Mouse (Mus musculus) monocyte, adult 2 months (primary cell): Measurements from ENCODE around the gene Phc2.

Experiments
- DNase-seq, 2 experiments: peaks; one replicate each; pipeline ENCODE4 v3.0.0; 2022; ENCODE audit warnings: low spot score in 2 of 2, low read depth in 1 of 2

The Phc2 gene

DNA sequence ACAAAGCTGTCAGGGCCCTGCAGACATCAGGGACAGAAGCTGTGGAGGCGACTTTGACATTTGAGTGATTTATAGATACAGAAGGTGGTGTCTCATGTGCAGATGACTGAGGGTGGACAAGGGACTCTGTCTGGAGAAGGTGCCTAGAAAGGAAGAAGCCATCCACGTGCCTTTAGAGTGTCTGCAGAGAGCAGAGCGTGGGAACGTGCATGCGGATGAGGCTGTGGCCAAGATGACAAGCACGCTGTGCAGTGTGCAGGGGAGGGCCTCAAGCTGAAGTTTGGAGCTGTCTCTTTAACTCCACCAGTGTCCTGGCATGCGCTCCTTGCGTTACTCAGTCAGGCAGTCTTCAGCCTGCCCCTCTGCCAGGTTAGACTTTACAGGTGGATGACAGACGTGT lies 34.5 kb downstream of the Phc2 start:
- no peak for DNase-seq

DNA sequence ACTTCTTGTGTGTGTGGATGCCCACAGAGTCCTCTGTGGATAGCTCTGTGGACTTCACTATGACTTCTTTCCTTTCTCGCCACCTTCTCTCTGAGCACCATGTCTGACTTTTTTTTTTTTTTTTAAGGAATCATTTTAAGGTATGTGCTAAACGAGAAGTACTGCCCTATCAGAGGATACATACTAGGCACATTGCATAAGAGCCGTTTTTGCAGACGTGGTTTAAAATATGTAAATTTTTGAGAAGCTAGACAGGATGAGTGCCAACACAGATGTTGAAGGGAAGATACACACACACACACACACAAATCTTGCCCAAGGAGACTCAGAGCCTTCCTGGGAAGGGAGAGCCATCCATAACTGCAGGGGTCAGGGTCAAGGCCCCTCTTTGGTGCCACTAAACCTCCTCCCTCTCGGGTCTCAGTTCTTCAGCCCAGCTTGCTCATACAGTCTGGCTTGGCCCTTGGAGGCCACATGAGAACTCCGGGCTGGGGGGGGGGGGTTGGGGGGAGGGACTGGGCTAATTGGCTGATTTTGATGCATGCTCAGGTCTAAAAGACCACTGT lies 35.3 kb downstream of the Phc2 start:
- no peak for DNase-seq

DNA sequence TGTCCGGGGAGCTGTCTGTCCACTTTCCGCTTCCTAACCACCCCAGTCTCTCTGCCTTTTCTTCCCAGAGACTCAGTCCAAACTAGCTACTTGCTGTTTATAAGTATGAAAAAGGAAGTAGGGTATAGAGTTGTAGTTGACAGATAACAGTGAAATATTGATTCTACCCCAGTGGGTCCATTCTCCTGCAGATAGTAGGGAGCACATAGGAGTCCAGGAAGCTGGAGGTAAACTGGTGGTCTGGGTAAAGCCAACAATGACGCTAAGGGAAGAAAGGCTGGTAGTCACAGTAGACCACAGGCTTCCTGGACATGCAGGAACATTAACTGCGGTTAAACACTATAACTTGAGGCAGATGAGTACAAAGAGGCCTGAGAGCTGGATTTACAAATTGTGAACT lies 36.7 kb downstream of the Phc2 start:
- DNase-seq, result no peak

DNA sequence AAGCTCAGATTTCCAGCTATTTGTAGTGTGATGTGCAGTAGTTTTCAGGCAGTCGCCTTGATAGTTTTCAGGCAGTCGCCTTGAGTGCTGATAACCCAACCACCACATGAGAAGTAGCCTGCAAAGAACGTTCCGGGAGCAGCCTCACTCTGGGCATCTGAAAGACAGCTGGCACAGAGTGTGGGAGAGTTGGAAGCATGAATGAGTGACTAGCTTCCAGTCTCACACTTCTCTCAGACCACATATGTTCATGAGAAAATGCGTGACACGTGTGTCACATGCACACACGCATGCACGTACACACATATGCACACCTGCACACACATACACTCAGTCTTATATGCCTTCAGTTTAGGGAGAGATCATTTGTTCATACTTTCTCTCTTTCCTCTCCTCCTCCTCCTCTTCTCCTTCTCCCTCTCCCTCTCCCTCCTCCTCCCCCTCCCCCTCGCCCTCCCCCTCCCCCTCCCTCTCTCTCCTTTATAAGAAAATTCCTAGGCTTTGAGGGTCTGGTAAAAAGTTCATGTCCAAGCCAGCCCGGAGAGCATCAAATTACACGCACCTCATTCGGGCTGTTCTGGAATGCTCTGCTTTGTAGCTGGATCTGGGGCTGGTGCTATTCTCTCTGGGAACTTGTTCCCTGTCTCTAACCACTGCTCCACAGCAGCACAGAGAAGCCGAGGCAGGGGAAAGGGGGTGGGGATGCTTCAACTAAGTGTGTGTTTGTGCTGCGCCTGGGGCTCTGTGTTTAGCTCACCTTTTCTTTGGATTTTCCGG lies 37.8 kb downstream of the Phc2 start:
- DNase-seq, result no peak

DNA sequence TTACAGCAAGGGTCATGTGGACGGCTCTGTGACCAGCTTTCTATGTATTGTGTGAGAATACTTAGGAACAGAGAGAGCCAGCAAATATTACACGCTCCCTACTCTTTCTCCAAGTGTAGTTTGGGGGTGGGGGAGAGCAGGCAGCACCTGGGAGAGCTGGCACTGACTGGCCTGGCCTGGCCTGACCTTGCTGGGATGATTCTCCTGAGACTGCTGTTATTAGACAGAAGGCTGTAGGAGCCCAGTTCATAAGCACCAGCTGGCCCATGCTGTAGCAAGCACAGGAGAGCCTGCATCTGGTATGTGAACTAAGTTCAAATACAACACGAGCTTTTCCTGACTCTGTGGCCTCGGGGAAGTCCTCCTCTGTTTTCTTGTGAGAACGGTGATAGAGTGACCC lies 38.7 kb downstream of the Phc2 start:
- no peak for DNase-seq

DNA sequence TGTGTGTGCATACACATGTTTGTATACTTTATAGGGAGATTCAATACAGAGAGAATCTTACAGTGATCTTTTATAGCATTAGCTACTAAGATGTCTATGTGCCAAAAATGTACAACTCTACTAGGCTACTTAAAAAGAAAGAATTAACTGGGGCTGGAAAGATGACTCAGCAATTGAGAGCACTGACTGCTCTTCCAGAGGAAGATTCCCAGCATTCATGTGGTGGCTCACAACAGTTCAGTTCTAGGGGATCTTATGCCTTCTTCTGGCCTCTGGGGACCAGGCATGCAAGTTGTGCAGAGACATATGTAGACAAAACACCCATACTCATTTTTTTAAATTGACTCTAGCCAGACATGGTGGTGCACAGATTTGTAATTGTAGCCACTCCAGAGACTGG lies 39.8 kb downstream of the Phc2 start:
- no peak for DNase-seq

DNA sequence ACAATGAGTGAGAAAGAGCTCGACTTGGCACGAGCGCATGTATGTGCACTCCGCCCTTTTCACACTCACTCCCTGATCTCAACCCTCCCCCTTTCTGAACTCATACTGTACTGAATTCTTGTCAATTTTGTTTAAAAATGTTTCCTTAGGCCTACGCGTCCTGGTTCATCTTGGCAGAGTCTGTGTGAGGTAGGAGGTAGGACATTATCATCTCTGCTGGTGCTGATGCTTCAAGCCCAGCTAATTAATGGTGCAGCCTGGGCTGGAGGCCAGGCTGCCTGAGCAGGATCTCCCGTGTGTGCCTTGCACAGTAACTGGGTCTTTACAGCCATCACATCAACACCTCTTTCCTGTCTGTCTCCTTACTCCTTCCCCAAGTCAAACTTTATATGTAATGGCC lies 40.6 kb downstream of the Phc2 start:
- no peak for DNase-seq

DNA sequence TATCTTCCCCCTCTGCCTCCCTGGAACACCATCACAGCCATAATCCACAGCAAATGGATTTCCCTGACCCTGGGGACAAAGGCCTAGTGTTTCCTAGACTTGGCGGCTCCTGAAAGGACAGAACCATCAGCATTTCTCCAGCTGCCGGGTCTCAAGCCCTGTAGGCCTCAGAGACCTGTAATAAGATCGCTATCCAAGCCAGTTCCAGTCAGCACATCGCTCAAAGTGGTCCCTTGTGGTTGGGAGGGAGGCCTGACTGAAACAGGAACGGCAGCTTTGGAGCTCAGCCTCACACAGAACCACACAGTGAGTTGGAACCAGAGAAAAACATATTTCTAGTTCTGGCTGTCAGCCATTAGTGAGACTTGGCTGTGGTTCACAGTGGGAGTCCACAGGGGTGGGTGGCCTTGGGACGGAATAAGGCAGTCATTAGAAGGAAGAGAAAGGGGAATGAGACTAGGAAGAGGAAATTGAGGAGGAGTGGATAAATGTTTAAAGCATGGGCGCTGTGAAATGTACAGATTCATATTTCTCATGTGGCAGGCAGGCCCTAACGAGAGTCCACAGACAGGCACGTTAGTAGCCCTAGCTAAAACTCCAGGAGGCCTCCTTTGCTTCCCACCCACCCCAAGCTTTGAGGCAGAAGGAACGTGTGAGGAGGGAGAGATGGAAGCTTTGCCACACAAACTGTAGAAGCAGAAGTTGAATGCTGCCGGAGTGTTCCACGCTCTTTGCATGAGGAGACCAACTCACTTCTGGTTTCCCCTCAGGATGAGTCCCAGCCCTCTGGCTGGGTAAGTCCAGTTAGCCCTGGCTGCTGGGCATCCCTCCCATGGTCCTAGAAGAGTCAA lies 43.7 kb downstream of the Phc2 start:
- no peak for DNase-seq

DNA sequence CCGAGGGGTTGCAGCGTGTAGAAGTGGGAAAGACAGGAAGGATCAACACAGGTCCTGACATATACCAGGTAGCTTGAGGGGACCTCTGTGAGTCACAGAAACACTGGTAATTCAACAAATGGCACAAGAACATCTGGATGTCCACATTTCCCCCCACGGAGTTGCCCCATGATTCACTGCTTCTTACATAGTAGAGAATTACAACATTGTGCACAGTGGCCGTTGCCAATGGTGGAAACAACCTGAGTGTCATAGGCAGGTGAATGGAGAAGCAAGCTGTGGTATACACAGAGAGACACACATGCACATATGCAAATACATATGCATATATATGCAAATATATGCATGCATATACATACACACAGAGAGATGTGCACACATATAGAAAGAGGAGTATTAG lies 45.4 kb downstream of the Phc2 start:
- no peak for DNase-seq

DNA sequence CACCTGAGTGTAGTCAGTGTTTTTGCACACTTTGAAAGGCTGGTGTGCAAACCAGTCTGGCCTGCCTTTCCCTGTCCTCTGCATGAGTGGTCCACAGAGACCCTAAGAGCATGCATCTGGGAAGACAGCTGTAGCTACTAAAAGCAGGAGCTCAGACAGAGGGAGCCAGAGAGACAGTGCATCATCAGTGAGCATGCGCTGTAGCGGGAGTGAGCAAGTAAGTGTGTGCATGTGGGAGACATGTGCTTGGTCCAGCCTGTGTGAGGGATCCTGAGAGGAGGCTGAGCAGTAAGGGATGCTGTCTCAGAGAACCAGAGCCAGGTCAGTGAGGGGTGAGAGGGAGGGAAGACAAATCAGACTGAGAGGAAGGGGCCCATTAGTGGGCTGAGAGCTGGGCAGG lies 46.0 kb downstream of the Phc2 start:
- DNase-seq, result no peak

DNA sequence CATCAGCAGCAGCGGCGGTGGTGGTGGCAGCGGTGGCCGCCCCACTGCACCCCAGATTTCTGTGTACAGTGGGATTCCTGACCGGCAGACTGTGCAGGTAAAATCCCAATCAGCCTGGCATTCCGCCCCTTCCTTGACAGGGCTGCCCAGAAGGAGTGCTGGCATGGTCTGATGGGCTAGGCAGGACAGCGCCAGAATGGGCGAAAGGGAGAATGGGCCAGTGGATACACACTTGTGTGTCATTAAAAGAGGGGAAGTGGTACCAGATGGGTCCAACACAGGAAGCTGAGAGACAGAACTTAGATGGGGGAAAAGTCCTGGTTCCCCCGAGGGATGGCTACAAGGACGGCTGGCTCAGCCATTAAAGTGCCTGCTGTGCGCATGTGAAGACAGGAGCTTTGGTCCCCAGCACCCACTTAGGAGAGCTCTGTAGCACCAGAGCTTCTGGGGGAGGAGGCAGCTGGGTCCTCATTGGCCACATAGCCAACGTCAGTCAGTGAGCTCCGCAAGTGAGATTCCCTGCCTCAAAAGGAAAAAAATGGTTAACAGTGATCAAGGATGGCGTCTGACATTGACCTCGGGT lies 50.7 kb downstream of the Phc2 start:
- no peak for DNase-seq

DNA sequence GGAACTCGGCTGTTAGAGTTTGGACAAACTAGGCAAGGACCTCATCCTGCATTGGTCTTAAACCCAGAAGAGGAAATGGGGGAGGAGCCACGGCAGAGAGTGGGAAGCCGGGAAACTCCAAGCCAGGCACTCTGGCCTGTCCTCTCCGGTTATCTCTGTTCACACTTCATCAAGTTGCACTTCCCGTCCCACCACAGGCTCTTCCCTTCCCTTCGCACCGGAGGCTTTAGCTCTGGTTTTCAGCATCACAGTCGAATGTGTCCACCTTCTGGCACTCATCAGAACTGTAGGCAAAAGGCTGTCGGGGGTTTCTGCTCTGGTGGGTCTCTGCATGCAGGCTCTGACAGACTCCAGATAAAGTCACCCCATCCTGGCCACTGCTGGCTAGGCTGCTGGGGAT lies 52.1 kb downstream of the Phc2 start:
- DNase-seq, result no peak

DNA sequence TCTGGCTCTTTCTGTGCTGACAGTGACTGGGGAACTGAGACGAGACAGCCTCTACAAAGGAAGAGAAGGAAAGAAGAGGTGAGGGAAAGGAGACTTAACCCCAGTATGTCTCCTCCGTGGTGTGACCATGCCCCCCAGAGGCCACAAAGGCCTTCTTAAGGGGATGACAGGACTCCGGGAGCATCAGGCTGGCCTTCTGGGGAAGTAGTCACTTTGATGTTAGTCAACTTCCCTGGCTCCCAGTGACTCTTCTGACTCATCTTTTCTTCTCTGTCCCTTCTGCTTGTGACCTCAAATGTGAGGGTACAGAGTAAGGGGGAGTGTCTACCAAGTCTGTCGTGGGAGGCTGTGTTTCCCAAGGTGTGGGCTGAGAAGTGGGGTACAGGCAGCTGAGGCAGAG lies 52.9 kb downstream of the Phc2 start:
- no peak for DNase-seq

DNA sequence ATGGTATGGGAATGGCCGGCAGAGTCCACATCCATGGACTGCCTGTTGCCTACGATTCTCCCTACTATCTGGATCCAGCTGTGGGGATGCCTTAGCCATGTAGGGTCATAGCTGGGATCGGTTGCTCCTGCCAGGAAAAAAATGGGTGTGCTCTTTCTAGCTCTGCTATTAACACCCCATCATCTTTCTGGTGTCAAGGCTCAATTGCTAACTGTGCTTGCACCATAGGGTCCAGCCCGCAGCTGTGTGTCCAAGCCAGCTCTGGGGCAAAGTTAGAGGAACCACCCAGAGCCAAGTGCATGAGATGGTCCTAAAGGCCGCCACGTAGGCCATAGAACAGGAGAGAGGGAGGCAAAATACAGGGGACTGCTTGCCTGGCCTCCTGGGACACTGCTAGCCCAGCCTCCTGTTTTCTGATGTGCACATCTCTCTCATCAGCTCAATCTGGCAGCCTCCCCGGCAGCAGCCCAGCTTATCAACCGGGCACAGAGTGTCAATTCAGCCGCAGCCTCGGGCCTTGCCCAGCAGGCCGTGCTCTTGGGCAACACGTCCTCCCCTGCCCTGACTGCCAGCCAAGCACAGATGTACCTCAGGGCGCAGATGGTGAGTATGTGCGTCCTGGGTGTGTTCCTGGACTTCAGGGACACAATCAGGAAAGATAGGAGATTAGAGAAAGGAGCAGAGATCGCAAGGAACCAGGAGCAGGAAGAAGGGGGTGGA lies 54.7 kb downstream of the Phc2 start:
- no peak for DNase-seq

DNA sequence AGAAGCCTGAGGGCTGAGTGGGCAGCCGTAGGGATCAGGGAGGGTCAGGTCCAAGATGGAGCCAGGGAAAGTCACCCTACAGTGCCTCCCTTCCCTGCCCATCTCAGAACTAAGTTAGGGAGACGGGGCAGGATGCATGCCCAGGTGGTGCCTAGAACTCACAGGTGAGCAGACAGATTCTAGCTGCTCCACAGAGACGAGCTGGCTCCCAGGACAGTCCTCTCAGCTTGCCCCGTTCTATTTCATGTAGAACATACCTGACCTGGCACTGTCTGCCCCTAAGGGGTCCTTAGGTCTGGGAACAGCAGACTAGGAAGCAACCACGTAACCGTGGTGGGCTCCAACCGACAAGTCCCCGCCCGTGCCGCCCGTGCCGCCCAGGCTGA lies 55.3 kb downstream of the Phc2 start:
- DNase-seq, result no peak

DNA sequence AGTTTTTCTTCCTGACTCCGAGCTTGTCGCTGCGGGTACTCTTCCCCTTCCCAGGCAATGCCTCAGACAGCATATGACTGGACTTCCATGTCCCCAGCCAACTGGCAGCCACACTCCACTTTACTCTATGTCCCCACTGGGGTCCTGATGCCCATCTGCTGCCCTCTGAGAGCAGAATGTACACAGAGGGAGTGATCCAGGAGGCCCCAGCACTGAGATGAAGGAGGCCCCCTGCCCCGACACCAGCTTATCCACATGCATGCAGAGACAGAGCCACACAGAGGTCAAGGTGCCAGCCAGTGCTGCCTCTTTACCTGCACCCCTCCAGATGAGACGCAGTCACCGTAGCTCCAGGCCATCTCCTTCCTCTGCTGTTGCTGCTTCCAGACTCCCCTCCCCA lies 55.8 kb downstream of the Phc2 start:
- DNase-seq, result no peak

DNA sequence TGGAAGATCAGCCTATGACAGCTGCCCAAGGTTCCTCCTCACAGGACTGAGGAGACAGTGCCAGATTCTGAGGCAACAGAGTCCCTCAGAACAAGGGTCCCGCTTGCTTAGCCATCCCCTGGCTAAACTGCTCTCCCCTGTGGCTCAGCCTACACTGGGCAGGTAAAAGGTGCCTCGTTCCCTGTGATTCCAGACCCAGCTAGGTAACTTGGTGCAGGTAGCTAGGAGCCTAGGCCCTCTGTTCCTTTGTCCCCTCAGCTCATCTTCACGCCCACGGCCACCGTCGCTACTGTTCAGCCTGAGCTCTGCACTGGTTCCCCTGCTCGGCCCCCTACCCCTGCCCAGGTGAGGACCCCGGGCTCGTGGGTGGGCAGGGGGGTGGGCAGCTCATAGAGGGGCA lies 56.3 kb downstream of the Phc2 start:
- no peak for DNase-seq

DNA sequence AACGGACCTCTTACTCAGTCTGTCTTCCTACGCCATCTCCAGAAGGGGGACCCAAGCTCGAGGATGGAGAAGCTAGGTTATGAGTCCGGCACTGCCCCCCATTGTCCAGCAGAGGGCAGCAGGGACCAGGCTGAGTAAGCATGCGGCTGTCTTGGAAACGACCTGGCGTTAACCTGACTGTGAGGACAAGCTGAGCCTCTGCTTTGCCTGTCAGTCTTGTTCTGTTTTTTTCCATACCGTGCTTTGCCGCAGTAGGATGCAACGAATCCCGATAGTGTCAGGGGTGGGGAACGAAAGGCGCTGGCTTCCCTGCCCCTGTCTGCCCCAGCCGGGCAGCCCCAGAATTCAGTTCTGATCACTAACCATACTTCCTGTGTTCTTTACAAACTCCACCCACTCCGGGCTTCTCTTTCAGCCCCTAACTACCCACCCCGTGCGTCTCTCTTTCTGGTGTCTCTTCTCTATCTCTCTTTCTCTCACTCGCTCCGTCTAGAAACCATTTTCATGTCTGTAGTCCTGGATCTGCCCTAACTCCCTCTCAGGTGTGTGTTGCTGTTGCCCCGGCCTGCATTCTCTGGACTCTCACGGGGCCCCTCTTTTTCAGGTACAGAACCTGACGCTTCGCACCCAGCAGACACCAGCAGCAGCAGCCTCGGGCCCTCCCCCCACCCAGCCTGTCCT lies 57.1 kb downstream of the Phc2 start:
- peak; percentile 71 to 81 for DNase-seq

DNA sequence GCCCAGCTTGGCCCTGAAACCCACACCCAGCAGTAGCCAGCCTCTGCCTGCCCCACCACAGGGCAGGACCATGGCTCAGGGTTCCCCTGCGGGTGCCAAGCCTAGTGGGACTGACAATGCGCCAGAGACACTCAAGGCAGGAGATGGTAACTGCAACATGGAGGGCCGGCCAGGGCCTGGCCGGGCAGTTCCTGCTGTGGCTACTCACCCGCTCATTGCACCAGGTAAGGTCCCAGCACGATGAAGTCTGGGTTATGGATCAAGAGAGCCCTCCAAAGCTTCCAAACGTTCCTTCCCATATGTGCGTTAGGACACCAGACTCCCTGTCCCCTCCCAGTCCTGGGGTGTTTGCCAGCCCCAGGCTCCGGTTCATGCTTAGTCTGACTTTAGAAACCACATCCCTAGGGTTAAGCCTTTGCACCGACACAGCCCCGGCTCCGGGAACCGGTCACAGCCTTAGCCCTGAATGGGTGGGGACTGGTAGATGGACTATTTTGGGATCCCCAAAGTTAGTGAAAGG lies 57.7 kb downstream of the Phc2 start:
- DNase-seq, result no peak

DNA sequence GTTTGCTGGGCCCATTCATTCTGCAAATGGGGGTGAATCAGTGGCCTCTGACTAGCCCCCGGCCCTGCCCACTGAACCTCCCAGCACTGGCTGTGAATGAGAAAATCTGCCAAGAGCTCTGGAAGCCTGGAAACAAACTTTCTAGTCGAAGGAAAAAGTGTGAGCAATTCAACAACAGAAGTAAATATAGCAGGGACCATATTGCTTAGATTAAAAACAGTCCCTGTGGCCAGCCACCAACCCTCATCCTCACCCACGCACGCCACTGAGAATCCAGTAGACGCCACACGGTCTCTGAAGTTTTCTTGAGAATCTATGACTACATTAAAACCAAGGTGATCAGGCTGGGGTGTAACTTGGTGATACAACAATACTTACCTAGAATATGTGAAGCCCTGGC lies 58.4 kb downstream of the Phc2 start:
- DNase-seq, result no peak
